Mouse (Mus musculus) ES-Bruce4 (cell line): Measurements from ENCODE around the gene Mkrn1.

Source experiments
- CTCF ChIP-seq: IDR thresholded peaks from one replicate; pipeline ENCODE4 v1.8.1; 2011; ENCODE audit warnings: low read depth, low read length
- EP300 ChIP-seq: IDR thresholded peaks from 2 replicates; pipeline ENCODE4 v1.6.1; 2011; ENCODE audit warnings: low read depth, low read length; ENCODE audit not compliant: insufficient read depth
- POLR2A ChIP-seq: IDR thresholded peaks from one replicate; pipeline ENCODE4 v1.8.1; 2011; ENCODE audit warnings: low read length; ENCODE audit not compliant: insufficient read depth

GRCm38 (mm10) chr6:39395916-39396315 lies 24.3 kb downstream of the Mkrn1 start:
- no peak for TF ChIP-seq EP300
- no peak for TF ChIP-seq POLR2A
- no peak for TF ChIP-seq CTCF
